Comparison of ENCODE assay signal across 28 mouse cellular contexts in genomic region chr10:62803296-62803695, GRCm38 (mm10).
"Had no signal": no experiment of that assay in that cellular context is flagged by ENCODE, and none has a peak within 500 bp of the region (broad histone marks: within the 10 kb centered on the region; RNA-seq: fewer than 3 reads in every experiment).

No protein-coding gene starts in this region.

- H3K4me3 ChIP-seq: embryonic facial prominence, embryonic 10.5 days; embryonic facial prominence, embryonic 12.5 days; embryonic facial prominence, embryonic 13.5 days; embryonic facial prominence, embryonic 15.5 days; erythroblast, embryonic 14.5 days; forebrain, embryonic 10.5 days; forebrain, embryonic 12.5 days; forebrain, embryonic 13.5 days; forebrain, embryonic 15.5 days; gastrocnemius, adult 2 months; heart, adult 2 months had no signal

- H3K27me3 ChIP-seq: embryonic facial prominence, embryonic 12.5 days; embryonic facial prominence, embryonic 13.5 days; embryonic facial prominence, embryonic 15.5 days; forebrain, embryonic 12.5 days; forebrain, embryonic 13.5 days; forebrain, embryonic 15.5 days had no signal

- H3K36me3 ChIP-seq: embryonic facial prominence, embryonic 12.5 days; embryonic facial prominence, embryonic 13.5 days; embryonic facial prominence, embryonic 15.5 days; forebrain, embryonic 15.5 days had no signal

- H3K27ac ChIP-seq: embryonic facial prominence, embryonic 10.5 days; embryonic facial prominence, embryonic 12.5 days; embryonic facial prominence, embryonic 13.5 days; embryonic facial prominence, embryonic 15.5 days; forebrain, embryonic 10.5 days; forebrain, embryonic 12.5 days; forebrain, embryonic 13.5 days; forebrain, embryonic 15.5 days; gastrocnemius, adult 2 months; heart, adult 2 months had no signal

- H3K4me2 ChIP-seq: embryonic facial prominence, embryonic 12.5 days; embryonic facial prominence, embryonic 13.5 days; embryonic facial prominence, embryonic 15.5 days; forebrain, embryonic 12.5 days; forebrain, embryonic 13.5 days; forebrain, embryonic 15.5 days had no signal

- H3K9me3 ChIP-seq: embryonic facial prominence, embryonic 10.5 days; embryonic facial prominence, embryonic 12.5 days; embryonic facial prominence, embryonic 13.5 days; embryonic facial prominence, embryonic 15.5 days; forebrain, embryonic 10.5 days; forebrain, embryonic 12.5 days; forebrain, embryonic 13.5 days; forebrain, embryonic 15.5 days had no signal

- DNase-seq: cerebellum, adult 2 months; cerebellum, adult 8-10 months; cerebellum, adult 9-10 months; cerebellum, adult 9-11 months; cerebellum, postnatal 10 days; cerebellum, postnatal 14 days; cerebellum, postnatal 25 days; cerebellum, postnatal 36 days; embryo, embryonic 11 days; forebrain, postnatal 0 days; gastrocnemius, adult 2 months; gastrocnemius, postnatal 10 days; gastrocnemius, postnatal 14 days; gastrocnemius, postnatal 25 days; gastrocnemius, postnatal 36 days; heart, adult 18-20 months; heart, adult 2 months had no signal

- ATAC-seq: forebrain, embryonic 13.5 days; forebrain, embryonic 14.5 days; forebrain, embryonic 15.5 days; forebrain, embryonic 16.5 days; forebrain, postnatal 0 days had no signal

- H3K4me1 ChIP-seq: embryonic facial prominence, embryonic 10.5 days; embryonic facial prominence, embryonic 12.5 days; embryonic facial prominence, embryonic 13.5 days; embryonic facial prominence, embryonic 15.5 days; forebrain, embryonic 10.5 days; forebrain, embryonic 12.5 days; forebrain, embryonic 13.5 days; forebrain, embryonic 15.5 days had no signal

- H3K9ac ChIP-seq: embryonic facial prominence, embryonic 12.5 days; embryonic facial prominence, embryonic 13.5 days; embryonic facial prominence, embryonic 15.5 days; forebrain, embryonic 12.5 days; forebrain, embryonic 13.5 days; forebrain, embryonic 15.5 days; forebrain, postnatal 0 days had no signal
